Mouse (Mus musculus) spleen, adult 18-20 months (tissue): ENCODE measurements around the gene Ppp1r3d.

Source experiments
- DNase-seq, 2 experiments: peaks; one replicate each; pipeline ENCODE4 v3.0.0; 2022; ENCODE audit warnings: mixed read lengths in 2 of 2

Ppp1r3d gene

DNA sequence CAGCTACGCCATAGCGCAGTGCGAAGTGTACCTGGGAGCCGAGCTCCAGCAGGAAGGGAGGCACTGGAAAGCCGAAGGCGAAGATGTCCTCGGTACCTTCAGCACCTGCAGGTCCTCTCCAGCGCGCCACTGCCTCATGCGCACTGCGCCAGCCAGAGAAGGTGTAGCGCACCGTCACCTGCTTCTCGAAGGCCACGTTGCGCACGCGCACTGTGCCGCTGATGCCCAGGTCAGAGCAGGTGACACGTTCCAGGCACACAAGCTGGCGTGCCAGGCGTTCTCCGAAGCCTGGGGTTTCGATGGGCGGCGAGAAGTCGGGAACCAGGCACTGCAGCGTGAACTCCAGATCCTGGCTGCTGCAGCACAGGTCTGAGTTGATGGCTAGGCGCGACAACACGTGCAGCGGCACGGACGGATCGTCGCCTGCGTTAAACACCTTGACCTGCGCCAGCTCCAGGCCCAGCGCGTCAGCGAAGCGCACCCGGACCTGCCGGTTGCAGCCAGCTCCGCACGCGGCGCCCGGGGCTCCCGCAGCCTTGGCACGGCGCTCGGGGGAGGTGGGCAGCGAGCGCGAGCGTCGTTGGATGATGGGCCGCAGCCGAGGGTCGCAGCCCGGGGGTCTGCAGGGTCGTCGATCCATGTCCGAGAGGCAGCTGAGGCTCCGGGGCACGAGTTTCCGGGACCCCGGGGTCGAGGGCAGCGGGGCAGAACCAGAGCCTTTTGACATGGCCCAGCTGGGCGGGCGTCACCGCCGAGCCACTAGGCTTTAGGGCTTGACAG, 601 bp downstream of the Ppp1r3d start:
- DNase-seq, result no peak

GRCm38 (mm10) chr2:178413081-178413480, 1.2 kb downstream of the Ppp1r3d start:
- no peak for DNase-seq

GRCm38 (mm10) chr2:178412598-178412997, 1.7 kb downstream of the Ppp1r3d start:
- no peak for DNase-seq

DNA sequence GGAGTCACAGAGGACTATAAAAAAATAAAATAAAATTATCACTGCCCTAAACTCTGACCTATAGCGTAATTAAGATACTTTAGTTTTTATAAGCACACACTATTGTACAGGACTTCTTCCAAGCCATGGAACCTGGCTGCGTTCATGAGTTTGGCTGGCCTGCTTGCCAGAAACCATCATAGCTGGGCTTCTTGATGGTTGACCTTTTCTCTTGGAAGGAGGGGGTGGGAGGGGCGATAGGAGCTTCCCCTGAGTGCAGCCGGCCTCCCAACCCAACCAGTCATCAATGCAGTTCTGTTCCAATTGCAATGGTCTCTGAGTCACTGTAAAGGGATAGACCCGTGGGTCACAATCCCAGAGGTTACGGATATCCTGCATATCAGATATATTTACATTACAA, 4.0 kb downstream of the Ppp1r3d start:
- DNase-seq, result no peak

DNA sequence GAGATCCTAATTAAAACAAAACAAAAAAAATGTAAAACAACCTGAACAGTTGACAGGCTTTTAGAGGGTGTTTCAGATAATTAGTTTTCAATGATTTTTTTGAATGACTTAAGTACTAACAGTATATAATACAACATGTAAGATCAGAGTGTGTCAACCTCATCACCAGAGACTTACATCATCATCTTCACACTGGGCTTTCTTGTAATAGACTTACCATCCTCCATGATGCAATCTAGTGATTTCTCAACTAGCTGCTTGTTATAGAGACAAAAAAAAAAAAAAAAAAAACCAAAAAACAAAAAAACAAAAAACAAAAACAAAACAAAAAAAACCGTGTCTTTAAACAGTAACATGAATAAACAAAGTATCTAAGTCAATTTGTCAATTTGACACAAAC, 5.2 kb downstream of the Ppp1r3d start:
- DNase-seq, result no peak

DNA sequence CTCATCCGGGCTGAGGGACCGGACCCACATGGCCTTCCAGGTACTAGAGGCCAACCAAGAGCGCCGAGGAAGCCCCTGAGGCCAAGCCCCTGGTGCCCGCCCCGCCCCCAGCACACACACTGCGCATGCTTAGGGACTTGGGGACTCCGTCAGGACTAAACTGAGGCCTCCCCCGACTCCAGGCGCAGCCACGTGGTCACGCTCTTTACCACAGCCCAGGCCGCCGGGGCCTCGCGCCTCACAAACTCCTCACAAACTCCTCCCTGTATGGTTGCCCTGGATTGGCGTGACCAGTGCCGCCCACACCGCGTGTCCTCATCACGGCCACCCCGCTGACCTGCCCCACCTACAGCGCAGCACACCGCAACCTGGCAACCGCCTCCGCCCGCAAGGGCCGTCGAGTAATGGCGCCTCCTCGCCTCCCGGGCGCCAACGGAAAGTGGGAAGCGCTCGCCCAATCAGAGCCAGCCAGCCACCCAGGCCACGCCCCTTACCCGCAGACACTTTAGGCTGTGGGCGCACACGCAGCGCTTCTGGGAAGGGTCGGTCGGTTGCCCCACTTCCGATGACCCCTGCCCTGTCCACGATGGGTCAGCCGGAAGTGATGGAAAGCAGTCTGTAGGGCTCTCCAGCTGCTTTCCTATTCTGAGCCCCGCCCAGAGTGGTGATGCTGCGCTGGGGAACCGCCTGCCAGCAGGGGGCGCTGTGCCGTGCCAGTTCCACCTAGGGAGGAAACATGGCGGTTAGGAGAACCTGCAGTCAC, 7.0 kb downstream of the Ppp1r3d start, which contains the start of gene Sycp2:
TSS of gene Sycp2 (minus strand) at position 633 of the 763 bp plus-strand sequence.
- no peak for DNase-seq
